Mouse (Mus musculus): Measurements from ENCODE around the gene Zfp322a.

DNA sequence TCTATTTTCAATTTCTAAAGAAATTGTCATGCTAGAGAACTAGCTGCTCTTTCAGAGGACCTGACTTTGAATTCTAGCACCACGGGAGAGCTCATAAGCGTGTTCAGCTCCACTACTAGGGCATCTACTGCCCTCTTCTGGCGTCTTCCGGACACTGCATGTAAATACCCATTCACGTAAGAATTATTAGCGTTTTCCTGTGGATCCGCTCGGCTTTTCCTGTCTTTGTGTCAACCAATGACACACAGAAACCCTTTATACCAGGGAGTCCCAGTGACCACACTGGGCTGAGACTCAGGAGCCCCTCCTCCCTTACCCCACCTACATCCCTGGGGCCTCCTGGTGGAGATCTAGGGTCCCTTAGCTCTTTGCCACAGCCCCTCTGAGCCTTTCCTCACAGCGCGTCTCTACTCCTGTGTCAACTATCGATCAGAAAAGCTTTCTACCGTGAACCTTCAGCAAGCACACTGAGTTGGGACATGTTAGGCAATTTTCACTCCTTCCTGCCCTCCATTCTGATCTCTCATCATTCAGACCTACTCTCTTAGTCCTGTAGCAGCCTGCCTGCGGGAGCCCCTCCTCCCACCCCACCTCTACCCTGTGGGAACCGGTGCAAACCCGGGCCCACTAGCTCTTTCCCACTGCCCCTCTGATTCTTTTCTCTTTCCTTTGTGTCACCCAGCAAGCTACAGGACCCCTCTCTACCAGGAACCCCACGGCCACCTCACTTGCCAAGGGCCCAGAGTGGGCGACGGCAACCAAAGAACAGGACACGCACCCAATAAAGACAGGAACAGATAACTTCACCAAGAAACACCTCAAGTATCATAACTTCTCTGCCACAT is 32.9 kb upstream of the Zfp322a start:
- no peak for TF ChIP-seq POLR2A (IDR thresholded peaks at IDR 0.05; ENCODE audit: insufficient read length, low read depth)
- TF ChIP-seq USF1 (IDR thresholded peaks at IDR 0.05; ENCODE audit: low read depth): no peak
- TF ChIP-seq POLR2AphosphoS2 (IDR thresholded peaks at IDR 0.05; ENCODE audit: insufficient read length, low read depth): no peak
- no peak for TF ChIP-seq MYOG (IDR thresholded peaks at IDR 0.05; ENCODE audit: control insufficient read depth in 1 of 3, insufficient read depth in 1 of 3, insufficient read length in 2 of 3, low read depth in 2 of 3)
- TF ChIP-seq MYOD1 (IDR thresholded peaks at IDR 0.05; ENCODE audit: control insufficient read depth in 1 of 3, insufficient read length in 2 of 3, low read depth in 2 of 3): no peak
- peak; percentile 46 for TF ChIP-seq SRF (IDR thresholded peaks at IDR 0.05; ENCODE audit: control insufficient read depth, insufficient read length, low read depth)
